In genomic region chr16:31274674-31275460, GRCm38 (mm10) we compare ENCODE assay signal across 8 mouse cellular contexts. TPM values are rescaled to one million over a fixed set of nuclear protein-coding genes. Genes with fewer than 3 reads are reported as not detected.
DNase-seq lines count a peak whose midpoint lies in the region; ATAC-seq and TF ChIP-seq lines count a peak whose summit lies in the region.

Gene Ppp1r2, minus strand, starts transcription at chr16:31275277.

- 1% methylated on average over 72 of the region's 83 CpGs for WGBS in lung, postnatal 0 days

- no peaks in the 10 kb centered on the region for H3K9me3 ChIP-seq in lung, postnatal 0 days (ENCODE audit: low read length)

- H3K4me1 ChIP-seq in lung, postnatal 0 days (ENCODE audit: insufficient read depth, low read depth, low read length): peaks cover 8% of the 10 kb centered on the region; the same call in 1 of the 2 replicates

- peak within 1 kb of the TSS; percentile 94 for H3K9ac ChIP-seq in lung, postnatal 0 days (replicated peaks; ENCODE audit: low read depth)

- no peaks in the 10 kb centered on the region for H3K36me3 ChIP-seq in lung, postnatal 0 days (ENCODE audit: insufficient read depth, low read length)

- H3K27ac ChIP-seq in lung, postnatal 0 days (ENCODE audit: low read length): peak within 1 kb of the TSS; percentile 92

- peak; percentile 85 for ATAC-seq in frontal cortex, adult (ENCODE audit: low TSS enrichment)
- ATAC-seq in hematopoietic stem cell, adult 5-6 weeks (replicated peaks in 1 of 2; ENCODE audit: insufficient read depth in 1 of 2, low FRiP score in 2 of 2, low TSS enrichment in 1 of 2, low read depth in 1 of 2, poor library complexity in 2 of 2, severe bottlenecking in 2 of 2): peak; percentile 77 to 93
- ATAC-seq in lung, postnatal 0 days: peak; percentile 94

- H3K4me2 ChIP-seq in lung, postnatal 0 days (replicated peaks; ENCODE audit: low read depth, low read length): peak within 1 kb of the TSS; percentile 48

- H3K4me3 ChIP-seq in lung, postnatal 0 days (ENCODE audit: low read depth, low read length): peak within 1 kb of the TSS; percentile 78

- no peaks in the 10 kb centered on the region for H3K27me3 ChIP-seq in lung, postnatal 0 days (replicated peaks; ENCODE audit: insufficient read depth, low read length)

- peak; percentile 40 for TF ChIP-seq CTCF in lung, postnatal 0 days (IDR thresholded peaks at IDR 0.05)

- TF ChIP-seq EP300 in lung, postnatal 0 days (IDR thresholded peaks at IDR 0.05): no peak

- peak; percentile 95 for DNase-seq in Muller cell, postnatal 12 days (ENCODE audit: inconsistent ontology term)
- DNase-seq in cerebellum, adult 8-10 months: peak; percentile 84
- DNase-seq in layer of hippocampus, adult 9-11 months: peak; percentile 84
- DNase-seq in lung, postnatal 0 days (ENCODE audit: low spot score): peak; percentile 96
- DNase-seq in ovary, postnatal 10 days (ENCODE audit: low spot score): peak; percentile 90
- peak; percentile 94 for DNase-seq in thymus, postnatal 0 days (ENCODE audit: low spot score)

RNA-seq across cellular contexts. Expression of gene Ppp1r2, which starts in this region (rescaled TPM):
- 48.2 and 59.4 TPM in 2 replicates for total RNA-seq in hematopoietic stem cell, adult 5-6 weeks (2017)
- polyA plus RNA-seq in lung, postnatal 0 days (2015; fragmentation: Nextera tagmentation; extraction: Ambion mirVana): 143 and 160 TPM in 2 replicates
- polyA plus RNA-seq in thymus, postnatal 0 days (2015; fragmentation: Nextera tagmentation; extraction: Ambion mirVana): 83.2 and 86.9 TPM in 2 replicates

Comparison
In these comparisons a context has a peak if more than half of its experiments do, and no peak if none do; other contexts are left out.
1. Peak in every context shown above with its lines: DNase-seq, ATAC-seq, H3K4me3 ChIP-seq and H3K27ac ChIP-seq.